Mouse (Mus musculus): ENCODE data around the gene Ctxn2.

The Ctxn2 gene

GRCm38 (mm10) chr2:125189197-125189596 lies 52.7 kb downstream of the Ctxn2 start:
- peak; percentile 19 for DNase-seq (ENCODE audit: extremely low read depth, insufficient read length, low spot score)

DNA sequence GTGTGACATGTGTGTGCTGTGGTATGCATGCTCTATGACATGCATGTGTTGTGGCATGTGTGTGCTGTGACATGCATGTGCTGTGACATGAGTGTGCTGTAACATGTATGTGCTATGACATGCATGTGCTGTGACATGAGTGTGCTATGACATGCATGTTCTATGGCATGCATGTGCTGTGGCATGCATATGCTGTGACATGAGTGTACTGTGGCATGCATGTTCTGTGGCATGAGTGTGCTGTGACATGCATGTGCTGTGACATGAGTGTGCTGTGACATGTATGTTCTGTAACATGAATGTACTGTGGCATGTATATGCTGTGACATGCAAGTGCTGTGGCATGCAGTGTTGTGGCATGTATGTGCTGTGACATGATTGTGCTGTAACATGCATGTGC lies 56.4 kb downstream of the Ctxn2 start:
- no peak for DNase-seq (ENCODE audit: extremely low read depth, insufficient read length, low spot score)

DNA sequence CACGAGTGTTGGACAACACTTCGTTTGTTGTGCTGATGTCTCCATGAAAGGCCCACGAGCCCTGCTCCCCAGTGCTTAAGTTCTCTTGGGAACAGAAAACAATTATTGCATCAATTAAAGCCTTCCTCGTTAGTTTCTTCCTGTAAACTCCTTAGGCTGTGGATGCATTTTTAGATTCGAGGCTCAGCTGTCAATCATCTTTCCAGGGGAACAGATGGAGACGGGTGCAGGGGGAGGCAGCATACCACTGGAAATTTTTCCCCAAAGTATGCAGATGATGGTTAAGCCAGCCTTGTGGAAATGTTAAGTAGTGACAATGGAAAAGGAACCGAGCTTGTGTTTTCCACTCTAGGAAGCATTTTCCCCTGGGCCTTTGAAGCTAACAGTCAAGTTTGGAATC lies 60.3 kb downstream of the Ctxn2 start:
- DNase-seq (ENCODE audit: extremely low read depth, insufficient read length, low spot score): no peak
